Mouse (Mus musculus): ENCODE measurements around the gene Pakap.

GRCm38 (mm10) chr4:57884511-57884910 is 316.5 kb downstream of the Pakap start:
- TF ChIP-seq CTCF (IDR thresholded peaks at IDR 0.05; ENCODE audit: low read depth, low read length) = no peak
- TF ChIP-seq POLR2A (IDR thresholded peaks at IDR 0.05; ENCODE audit: borderline replicate concordance, low read depth, low read length) = no peak

All from bone marrow macrophage, adult 2 months (primary cell).